ENCODE assay signal across 8 mouse cellular contexts in genomic region chr9:111918275-111918940, GRCm38 (mm10).
DNase-seq lines count a peak whose midpoint lies in the region; ATAC-seq and TF ChIP-seq lines count a peak whose summit lies in the region.

No protein-coding gene starts in this region.

- H3K27me3 ChIP-seq in thymus, adult 2 months (ENCODE audit: control insufficient read depth, insufficient read depth, low read length): no peaks in the 10 kb centered on the region
- H3K27me3 ChIP-seq in kidney, embryonic 14.5 days (ENCODE audit: control insufficient read depth, insufficient read depth, low read length): no peaks in the 10 kb centered on the region
- no peaks in the 10 kb centered on the region for H3K27me3 ChIP-seq in limb, embryonic 11.5 days (ENCODE audit: control insufficient read depth, insufficient read depth, low read length)

- peak; percentile 89 for ATAC-seq in kidney, embryonic 14.5 days (ENCODE audit: low FRiP score, low TSS enrichment)
- peak; percentile 83 for ATAC-seq in limb, embryonic 11.5 days (ENCODE audit: insufficient number of reproducible peaks, low FRiP score, low TSS enrichment, low read depth)

- peak; percentile 41 for DNase-seq in thymus, adult 2 months
- DNase-seq in thymus, adult 18-20 months: no peak
- peak; percentile 91 for DNase-seq in embryo, embryonic 10 days (ENCODE audit: low spot score)
- DNase-seq in gastrocnemius, postnatal 14 days: peak; percentile 70
- peak; percentile 89 for DNase-seq in limb, embryonic 11.5 days (ENCODE audit: low spot score)
- peak; percentile 12 for DNase-seq in naive thymus-derived CD4-positive, alpha-beta T cell, adult 2 months (ENCODE audit: low read depth)
- peak; percentile 87 for DNase-seq in testis, postnatal 10 days (ENCODE audit: low spot score)

- WGBS in thymus, adult 2 months: 23% methylated on average over 16 of the region's 16 CpGs
- WGBS in kidney, embryonic 14.5 days: 20% methylated on average over 16 of the region's 16 CpGs
- 21% methylated on average over 16 of the region's 16 CpGs for WGBS in limb, embryonic 11.5 days

- H3K36me3 ChIP-seq in thymus, adult 2 months (ENCODE audit: control insufficient read depth, insufficient read depth, low read length): no peaks in the 10 kb centered on the region
- H3K36me3 ChIP-seq in kidney, embryonic 14.5 days (ENCODE audit: control insufficient read depth, insufficient read depth, low read length): no peaks in the 10 kb centered on the region
- H3K36me3 ChIP-seq in limb, embryonic 11.5 days (ENCODE audit: control insufficient read depth, insufficient read depth, low read length): no peaks in the 10 kb centered on the region

- no peaks in the 10 kb centered on the region for H3K4me1 ChIP-seq in thymus, adult 2 months (replicated peaks; ENCODE audit: control insufficient read depth, insufficient read depth, low read length)
- no peaks in the 10 kb centered on the region for H3K4me1 ChIP-seq in kidney, embryonic 14.5 days (ENCODE audit: control insufficient read depth, insufficient read depth, low read length)
- H3K4me1 ChIP-seq in limb, embryonic 11.5 days (ENCODE audit: control insufficient read depth, insufficient read depth, low read length): no peaks in the 10 kb centered on the region

- H3K4me2 ChIP-seq in kidney, embryonic 14.5 days (replicated peaks; ENCODE audit: low read depth, low read length): no peak overlapping the region
- H3K4me2 ChIP-seq in limb, embryonic 11.5 days (ENCODE audit: low read depth, severe bottlenecking): no peak overlapping the region

- no peak overlapping the region for H3K9ac ChIP-seq in kidney, embryonic 14.5 days (ENCODE audit: low read depth, low read length)
- H3K9ac ChIP-seq in limb, embryonic 11.5 days (ENCODE audit: low read length): no peak overlapping the region

- no peaks in the 10 kb centered on the region for H3K9me3 ChIP-seq in kidney, embryonic 14.5 days (ENCODE audit: control insufficient read depth, low read length)
- no peaks in the 10 kb centered on the region for H3K9me3 ChIP-seq in limb, embryonic 11.5 days (ENCODE audit: control insufficient read depth, low read length)

- intact Hi-C loops in gastrocnemius, postnatal 14 days (cut with DNase I; ENCODE audit: low total_unique reads): loop anchor here (2.0 to 5.0 kb wide), 2 partner anchors 346 to 422 kb away; no protein-coding TSS in a partner anchor

- TF ChIP-seq POLR2A in thymus, adult 2 months (IDR thresholded peaks at IDR 0.05; ENCODE audit: control insufficient read depth, extremely low read depth, insufficient read depth, low read length, poor library complexity): no peak

- no peak overlapping the region for H3K27ac ChIP-seq in thymus, adult 2 months (ENCODE audit: control insufficient read depth, insufficient read depth, low read length)
- H3K27ac ChIP-seq in kidney, embryonic 14.5 days (ENCODE audit: low read depth, low read length): no peak overlapping the region
- H3K27ac ChIP-seq in limb, embryonic 11.5 days (replicated peaks; ENCODE audit: low read depth, low read length): no peak overlapping the region

- H3K4me3 ChIP-seq in thymus, adult 2 months (ENCODE audit: control insufficient read depth, insufficient read depth, low read length): no peak overlapping the region
- no peak overlapping the region for H3K4me3 ChIP-seq in kidney, embryonic 14.5 days (ENCODE audit: low read length)
- H3K4me3 ChIP-seq in limb, embryonic 11.5 days (ENCODE audit: low read depth, low read length): no peak overlapping the region

- peak; percentile 78; the same call in 1 of the 2 replicates for TF ChIP-seq CTCF in thymus, adult 2 months (IDR thresholded peaks at IDR 0.05; ENCODE audit: borderline replicate concordance, control insufficient read depth, extremely low read depth, insufficient read depth, low read length, poor library complexity)

Comparison
In these comparisons a context has a peak if more than half of its experiments do, and no peak if none do; other contexts are left out.
1. DNase-seq: peak in thymus, adult 2 months (single experiment), embryo, embryonic 10 days (single experiment), gastrocnemius, postnatal 14 days (single experiment), limb, embryonic 11.5 days (single experiment), naive thymus-derived CD4-positive, alpha-beta T cell, adult 2 months (single experiment) and testis, postnatal 10 days (single experiment); none in thymus, adult 18-20 months (0 of 2).